Mouse (Mus musculus): ENCODE data around the gene Mamdc2. TPM values are rescaled to one million over a fixed set of nuclear protein-coding genes. Genes with fewer than 3 reads are reported as not detected.

Mamdc2 gene
- polyA plus RNA-seq, 1 experiment = 0.95 TPM

DNA sequence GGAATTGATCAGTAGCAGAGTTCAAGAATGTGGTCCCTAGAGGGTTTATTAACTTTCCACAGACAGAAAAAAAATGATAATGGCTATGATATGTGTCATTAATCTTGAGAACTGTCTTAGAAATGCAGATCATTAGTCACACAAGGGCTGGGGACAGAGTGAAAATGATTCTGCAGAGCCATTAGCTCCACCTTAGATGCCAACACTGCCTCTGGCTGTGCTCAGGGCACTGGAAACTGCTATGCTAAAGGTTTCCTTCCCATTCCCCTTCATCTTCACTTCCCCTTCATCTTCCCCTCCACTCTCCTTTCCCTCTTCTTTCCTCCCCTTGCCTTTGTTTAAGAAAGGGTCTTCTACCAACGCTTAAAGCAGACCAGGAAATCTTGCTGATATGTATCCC, 53.6 kb downstream of the Mamdc2 start:
- H3K4me3 ChIP-seq (ENCODE audit: insufficient read depth, low read depth, low read length) = no peak overlapping the region
- no peak for DNase-seq
- no peak for TF ChIP-seq CTCF (conservative IDR thresholded peaks at IDR 0.05; ENCODE audit: insufficient read depth, insufficient read length, low read depth, low read length)
- TF ChIP-seq POLR2A (IDR thresholded peaks at IDR 0.05; ENCODE audit: low read depth, low read length) = no peak
- no peak overlapping the region for H3K27ac ChIP-seq (ENCODE audit: insufficient read depth, low read depth, low read length)
- 75% methylated on average over 1 of the region's 1 CpGs for WGBS
- no peaks in the 10 kb centered on the region for H3K27me3 ChIP-seq (replicated peaks; ENCODE audit: control insufficient read depth, insufficient read depth, low read length)
- H3K4me1 ChIP-seq (ENCODE audit: control insufficient read depth, insufficient read depth, low read length) = no peaks in the 10 kb centered on the region
- no peaks in the 10 kb centered on the region for H3K36me3 ChIP-seq (ENCODE audit: control insufficient read depth, insufficient read depth, low read length)

DNA sequence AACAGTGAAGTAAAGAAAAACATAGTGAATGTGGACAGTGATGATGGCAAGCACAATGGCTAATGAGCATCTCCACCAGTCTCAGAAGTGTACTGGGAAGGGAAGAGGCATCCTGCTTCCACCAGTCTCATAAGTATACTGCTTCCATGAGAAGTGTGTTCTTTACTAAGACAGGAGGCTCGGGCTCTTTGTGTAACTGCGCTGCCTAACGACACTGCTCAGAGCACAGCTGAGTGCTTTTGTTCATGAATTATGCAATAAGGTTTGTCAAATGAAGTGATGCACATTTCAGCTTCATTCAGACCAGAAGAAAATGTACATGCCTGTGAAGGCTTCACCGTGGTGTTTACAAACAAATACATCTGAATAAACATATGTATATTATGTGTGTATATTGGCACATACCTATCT, 59.4 kb downstream of the Mamdc2 start:
- 62% methylated on average over 4 of the region's 4 CpGs for WGBS
- no peak for DNase-seq
- TF ChIP-seq POLR2A (IDR thresholded peaks at IDR 0.05; ENCODE audit: low read depth, low read length) = no peak
- no peak for TF ChIP-seq CTCF (conservative IDR thresholded peaks at IDR 0.05; ENCODE audit: insufficient read depth, insufficient read length, low read depth, low read length)
- H3K27ac ChIP-seq (ENCODE audit: insufficient read depth, low read depth, low read length) = no peak overlapping the region
- no peaks in the 10 kb centered on the region for H3K36me3 ChIP-seq (ENCODE audit: control insufficient read depth, insufficient read depth, low read length)
- no peak overlapping the region for H3K4me3 ChIP-seq (ENCODE audit: insufficient read depth, low read depth, low read length)
- no peaks in the 10 kb centered on the region for H3K27me3 ChIP-seq (replicated peaks; ENCODE audit: control insufficient read depth, insufficient read depth, low read length)
- no peaks in the 10 kb centered on the region for H3K4me1 ChIP-seq (ENCODE audit: control insufficient read depth, insufficient read depth, low read length)

DNA sequence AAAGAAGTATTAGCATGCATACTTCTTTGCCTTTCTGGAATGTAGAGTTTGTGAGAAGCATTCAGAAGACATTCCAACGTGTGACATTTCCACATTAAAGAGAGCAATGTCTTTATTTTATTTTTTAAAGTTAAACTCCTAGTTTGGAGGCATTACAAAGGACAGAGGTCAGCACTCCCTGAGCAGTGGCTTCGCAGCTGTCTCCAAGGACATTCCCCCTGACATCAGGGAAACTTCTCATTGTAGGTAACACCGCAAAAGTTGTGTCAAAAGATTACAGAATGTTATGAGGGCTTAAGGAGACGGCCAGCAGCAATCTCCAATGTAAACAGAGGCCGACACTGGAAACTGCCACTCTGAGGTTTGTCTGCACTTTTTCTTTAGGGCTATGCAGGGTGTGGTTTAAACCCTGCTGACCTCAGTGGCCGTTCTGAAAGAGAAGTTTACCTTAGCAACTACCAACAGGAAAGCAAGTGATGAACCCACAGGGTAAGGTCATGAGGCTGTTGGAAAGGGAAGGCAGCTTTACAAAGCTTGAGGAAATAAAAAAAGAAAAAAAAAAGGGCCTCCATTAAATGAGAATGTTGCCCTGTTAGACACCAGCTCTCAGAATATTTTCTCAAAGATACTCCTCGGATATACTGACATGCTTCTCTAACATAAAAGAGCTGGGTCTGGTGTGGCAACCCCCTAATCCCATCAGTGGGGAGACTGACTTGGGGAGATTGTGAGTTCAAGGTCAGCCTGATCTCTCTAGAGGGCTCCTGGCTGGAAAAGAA, 60.0 kb downstream of the Mamdc2 start:
- H3K27ac ChIP-seq (ENCODE audit: insufficient read depth, low read depth, low read length) = no peak overlapping the region
- no peaks in the 10 kb centered on the region for H3K4me1 ChIP-seq (ENCODE audit: control insufficient read depth, insufficient read depth, low read length)
- no peak for DNase-seq
- no peaks in the 10 kb centered on the region for H3K36me3 ChIP-seq (ENCODE audit: control insufficient read depth, insufficient read depth, low read length)
- no peaks in the 10 kb centered on the region for H3K27me3 ChIP-seq (replicated peaks; ENCODE audit: control insufficient read depth, insufficient read depth, low read length)
- 19% methylated on average over 7 of the region's 7 CpGs for WGBS
- H3K4me3 ChIP-seq (ENCODE audit: insufficient read depth, low read depth, low read length) = no peak overlapping the region
- TF ChIP-seq POLR2A (IDR thresholded peaks at IDR 0.05; ENCODE audit: low read depth, low read length) (no peak), CTCF (conservative IDR thresholded peaks at IDR 0.05; ENCODE audit: insufficient read depth, insufficient read length, low read depth, low read length) (no peak)

DNA sequence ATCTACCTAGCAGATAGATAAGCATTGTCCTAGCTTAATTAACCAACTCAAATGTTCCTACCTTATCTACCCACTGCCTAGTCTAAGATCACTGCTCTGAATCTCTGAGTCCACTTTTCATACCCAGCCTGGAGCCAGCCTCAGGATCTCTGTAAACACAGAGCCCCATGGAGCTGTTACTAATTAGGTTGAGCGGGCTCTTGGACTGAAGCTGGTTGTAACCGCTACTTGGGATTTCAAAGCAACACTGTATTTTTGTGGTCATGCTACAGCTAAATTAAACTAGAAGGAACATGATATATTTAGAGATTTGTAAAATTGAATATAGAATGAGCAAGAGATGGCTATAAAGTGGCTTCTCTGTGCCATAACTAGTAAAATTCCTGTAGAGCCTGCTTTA, 65.8 kb downstream of the Mamdc2 start:
- H3K4me3 ChIP-seq (ENCODE audit: insufficient read depth, low read depth, low read length) = no peak overlapping the region
- no peaks in the 10 kb centered on the region for H3K36me3 ChIP-seq (ENCODE audit: control insufficient read depth, insufficient read depth, low read length)
- 89% methylated on average over 2 of the region's 2 CpGs for WGBS
- H3K27ac ChIP-seq (ENCODE audit: insufficient read depth, low read depth, low read length) = no peak overlapping the region
- DNase-seq = no peak
- H3K27me3 ChIP-seq (replicated peaks; ENCODE audit: control insufficient read depth, insufficient read depth, low read length) = no peaks in the 10 kb centered on the region
- no peaks in the 10 kb centered on the region for H3K4me1 ChIP-seq (ENCODE audit: control insufficient read depth, insufficient read depth, low read length)
- TF ChIP-seq CTCF (conservative IDR thresholded peaks at IDR 0.05; ENCODE audit: insufficient read depth, insufficient read length, low read depth, low read length) (no peak), POLR2A (IDR thresholded peaks at IDR 0.05; ENCODE audit: low read depth, low read length) (no peak)

DNA sequence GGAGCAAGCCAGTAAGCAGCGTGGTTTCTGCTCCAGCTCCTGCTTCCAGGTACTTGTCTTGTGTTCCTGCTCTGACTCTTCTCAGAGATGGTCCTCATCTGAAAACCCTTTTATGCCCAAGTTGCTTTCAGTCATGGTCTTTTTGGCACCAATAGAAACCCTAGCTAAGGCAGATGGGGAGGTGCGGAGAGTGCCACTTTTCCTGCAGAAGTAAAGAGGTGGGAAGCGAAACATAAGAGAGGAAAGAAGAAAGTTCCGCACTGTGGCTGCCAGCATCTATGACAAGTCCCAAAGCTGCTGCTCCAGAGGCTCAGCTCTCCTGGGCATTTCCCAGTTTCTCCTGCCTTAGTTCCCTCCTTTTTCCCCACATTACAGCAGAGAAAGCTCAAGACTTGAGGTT, 67.3 kb downstream of the Mamdc2 start:
- no peaks in the 10 kb centered on the region for H3K27me3 ChIP-seq (replicated peaks; ENCODE audit: control insufficient read depth, insufficient read depth, low read length)
- no peak overlapping the region for H3K27ac ChIP-seq (ENCODE audit: insufficient read depth, low read depth, low read length)
- no peaks in the 10 kb centered on the region for H3K36me3 ChIP-seq (ENCODE audit: control insufficient read depth, insufficient read depth, low read length)
- TF ChIP-seq CTCF (conservative IDR thresholded peaks at IDR 0.05; ENCODE audit: insufficient read depth, insufficient read length, low read depth, low read length) (no peak), POLR2A (IDR thresholded peaks at IDR 0.05; ENCODE audit: low read depth, low read length) (no peak)
- WGBS = 94% methylated on average over 4 of the region's 4 CpGs
- no peak overlapping the region for H3K4me3 ChIP-seq (ENCODE audit: insufficient read depth, low read depth, low read length)
- no peaks in the 10 kb centered on the region for H3K4me1 ChIP-seq (ENCODE audit: control insufficient read depth, insufficient read depth, low read length)
- DNase-seq = no peak

DNA sequence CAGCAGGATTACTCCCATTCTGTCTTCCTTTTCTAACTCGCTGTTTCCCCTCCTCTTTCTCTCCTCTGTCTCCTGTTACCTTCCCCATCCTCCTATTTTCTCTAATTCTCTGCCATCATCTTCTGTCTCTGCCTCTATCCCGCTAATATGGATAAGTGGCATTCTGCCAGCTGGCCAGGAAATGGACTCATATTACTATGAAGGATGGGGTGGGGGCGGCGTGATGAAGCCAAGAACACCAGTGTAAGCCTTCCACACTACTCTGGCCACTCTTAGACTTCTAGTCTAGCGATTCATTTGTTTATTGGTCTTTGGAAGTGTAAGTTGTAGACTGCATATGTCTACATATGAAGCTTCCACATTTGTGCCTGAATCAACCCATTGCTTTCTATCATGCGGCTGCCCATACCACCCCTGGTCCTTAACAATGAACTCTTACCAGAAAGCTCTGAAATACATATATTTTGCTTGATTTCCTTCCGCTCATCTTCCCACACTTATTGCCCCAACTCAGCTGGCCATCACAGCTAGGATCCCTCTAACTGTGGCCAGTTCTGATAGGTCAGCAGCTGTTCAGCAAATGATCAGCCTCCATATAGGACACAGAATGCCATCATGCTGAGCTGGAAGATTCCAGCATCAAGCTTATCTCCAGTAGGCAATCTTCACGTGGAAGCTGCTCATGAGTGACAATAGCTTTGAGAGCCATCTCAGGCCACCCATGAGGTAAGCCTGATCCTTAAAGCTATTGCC, 68.3 kb downstream of the Mamdc2 start:
- Histone ChIP-seq H3K36me3 (ENCODE audit: control insufficient read depth, insufficient read depth, low read length) (no peaks in the 10 kb centered on the region), H3K4me1 (ENCODE audit: control insufficient read depth, insufficient read depth, low read length) (no peaks in the 10 kb centered on the region), H3K4me3 (ENCODE audit: insufficient read depth, low read depth, low read length) (no peak overlapping the region), H3K27me3 (replicated peaks; ENCODE audit: control insufficient read depth, insufficient read depth, low read length) (no peaks in the 10 kb centered on the region), H3K27ac (ENCODE audit: insufficient read depth, low read depth, low read length) (no peak overlapping the region)
- TF ChIP-seq CTCF (conservative IDR thresholded peaks at IDR 0.05; ENCODE audit: insufficient read depth, insufficient read length, low read depth, low read length) (no peak), POLR2A (IDR thresholded peaks at IDR 0.05; ENCODE audit: low read depth, low read length) (no peak)
- DNase-seq = no peak
- 77% methylated on average over 8 of the region's 8 CpGs for WGBS

DNA sequence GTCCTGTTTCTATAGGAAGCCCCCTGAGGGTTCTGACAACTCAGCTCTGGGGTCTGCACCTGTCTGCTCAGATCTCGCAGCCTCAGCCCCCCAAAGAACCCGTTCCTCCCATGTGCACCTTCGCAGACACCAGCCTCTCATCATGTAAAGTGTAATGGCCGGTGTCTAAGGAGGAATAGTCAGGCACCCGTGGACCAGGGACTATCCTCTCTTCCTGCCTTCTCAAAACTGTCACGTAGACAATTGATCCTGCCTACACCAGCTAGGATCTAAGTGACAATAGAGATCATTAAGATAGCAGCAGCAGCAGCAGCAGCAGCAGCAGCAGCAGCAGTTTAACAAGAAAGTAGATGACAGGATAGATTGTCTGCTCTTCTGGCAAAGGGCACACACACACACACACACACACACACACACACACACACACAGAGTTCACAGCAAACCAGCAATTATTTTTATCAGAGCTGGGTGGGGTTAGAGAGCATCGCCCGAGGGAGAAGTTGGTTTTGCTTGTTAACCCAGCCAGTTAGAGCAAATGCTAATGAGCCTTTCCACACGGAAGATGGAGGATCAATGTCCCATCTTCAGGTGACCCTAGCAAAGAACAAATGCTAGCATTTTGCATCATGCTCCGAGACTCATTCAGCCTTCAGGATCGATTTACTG, 71.6 kb downstream of the Mamdc2 start:
- no peaks in the 10 kb centered on the region for H3K36me3 ChIP-seq (ENCODE audit: control insufficient read depth, insufficient read depth, low read length)
- H3K27me3 ChIP-seq (replicated peaks; ENCODE audit: control insufficient read depth, insufficient read depth, low read length) = no peaks in the 10 kb centered on the region
- H3K27ac ChIP-seq (ENCODE audit: insufficient read depth, low read depth, low read length) = no peak overlapping the region
- 55% methylated on average over 11 of the region's 11 CpGs for WGBS
- DNase-seq = no peak
- H3K4me3 ChIP-seq (ENCODE audit: insufficient read depth, low read depth, low read length) = no peak overlapping the region
- TF ChIP-seq CTCF (conservative IDR thresholded peaks at IDR 0.05; ENCODE audit: insufficient read depth, insufficient read length, low read depth, low read length) = no peak
- no peak for TF ChIP-seq POLR2A (IDR thresholded peaks at IDR 0.05; ENCODE audit: low read depth, low read length)
- H3K4me1 ChIP-seq (ENCODE audit: control insufficient read depth, insufficient read depth, low read length) = no peaks in the 10 kb centered on the region

Data from kidney, adult 2 months (tissue).